Mouse (Mus musculus): Measurements from ENCODE around the gene Kif7.

GRCm38 (mm10) chr7:79758176-79758575 lies 42.7 kb upstream of the Kif7 start:
- no peak for TF ChIP-seq POLR2A (IDR thresholded peaks at IDR 0.05; ENCODE audit: low read depth, low read length)
- no peak for TF ChIP-seq CTCF (IDR thresholded peaks at IDR 0.05; ENCODE audit: extremely low read depth, insufficient read length, insufficient replicate concordance, low read depth, low read length)

All from small intestine, adult 2 months (tissue).